Mouse (Mus musculus) neural tube, postnatal 0 days (tissue): ENCODE results near the gene Dapk2. TPM values are rescaled to one million over a fixed set of nuclear protein-coding genes. Genes with fewer than 3 reads are reported as not detected.

Experiments
- polyA plus RNA-seq: library from polyadenylated mRNA; unstranded; fragments of >200 nt; fragmentation: Nextera tagmentation; extraction: Ambion mirVana; gene quantifications from 2 replicates; pipeline ENCODE4 v1.2.1, GENCODE M21; 2015

The Dapk2 gene
- 0.75 and 0.93 TPM in 2 replicates for polyA plus RNA-seq

GRCm38 (mm10) chr9:66157958-66158830 is at the start of gene Dapk2:
TSS of gene Dapk2 (plus strand) at chr9:66158223.

GRCm38 (mm10) chr9:66126456-66127192 is 31.4 kb upstream of the Dapk2 start, which contains the start of the genes Snx1 and Ciao2a:
TSS of gene Snx1 (minus strand) at chr9:66126587.
TSS of gene Ciao2a (plus strand) at chr9:66126611.

Other genes with a start within 250 kb of the Dapk2 start
- gene Trip4, start 249.4 kb upstream of the Dapk2 start, polyA plus RNA-seq, result 21.9 and 22.3 TPM in 2 replicates
- gene Csnk1g1, start 249.3 kb upstream of the Dapk2 start, polyA plus RNA-seq, result 14.0 and 14.4 TPM in 2 replicates
- gene Ppib, start 98.0 kb upstream of the Dapk2 start, polyA plus RNA-seq, result 393 and 396 TPM in 2 replicates
- 11.0 and 11.6 TPM in 2 replicates for gene Snx22, start 88.5 kb upstream of the Dapk2 start, polyA plus RNA-seq
- gene Snx1, start 31.6 kb upstream of the Dapk2 start, polyA plus RNA-seq, result 57.8 and 60.4 TPM in 2 replicates
- 70.3 and 80.4 TPM in 2 replicates for gene Ciao2a, start 31.6 kb upstream of the Dapk2 start, polyA plus RNA-seq
- 24.7 and 32.4 TPM in 2 replicates for gene Herc1, start 192.2 kb downstream of the Dapk2 start, polyA plus RNA-seq